In genomic region chr2:109129921-109130320, GRCm38 (mm10) we compare ENCODE assay signal across 15 mouse cellular contexts.
"Had no signal": no experiment of that assay in that cellular context is flagged by ENCODE, and none has a peak within 500 bp of the region (broad histone marks: within the 10 kb centered on the region; RNA-seq: fewer than 3 reads in every experiment).

No protein-coding gene starts in this region.

- DNase-seq: retina, postnatal 1 day; right cerebral cortex, adult 18-20 months; right cerebral cortex, postnatal 14 days; right cerebral cortex, postnatal 25 days; right cerebral cortex, postnatal 4 days; spleen, adult 18-20 months; thymus, adult 18-20 months; thymus, adult 2 months; thymus, postnatal 14 days; thymus, postnatal 25 days; thymus, postnatal 36 days; thymus, postnatal 4 days had no signal

- H3K4me3 ChIP-seq: neural tube, embryonic 15.5 days; stomach, embryonic 15.5 days had no signal

- H3K36me3 ChIP-seq: neural tube, embryonic 15.5 days; stomach, embryonic 15.5 days had no signal

- H3K27ac ChIP-seq: neural tube, embryonic 15.5 days; stomach, embryonic 15.5 days; stomach, postnatal 0 days had no signal

- H3K9ac ChIP-seq: neural tube, embryonic 15.5 days; stomach, embryonic 15.5 days had no signal

- H3K27me3 ChIP-seq: neural tube, embryonic 15.5 days; stomach, embryonic 15.5 days had no signal

- H3K4me1 ChIP-seq: neural tube, embryonic 15.5 days; stomach, embryonic 15.5 days had no signal

- H3K4me2 ChIP-seq: neural tube, embryonic 15.5 days; stomach, embryonic 15.5 days had no signal

- H3K9me3 ChIP-seq: neural tube, embryonic 15.5 days; stomach, embryonic 15.5 days had no signal
